Mouse (Mus musculus): Measurements from ENCODE around the gene Hoxc5. TPM values are rescaled to one million over a fixed set of nuclear protein-coding genes. Genes with fewer than 3 reads are reported as not detected.
A peak's percentile ranks its signal among the peaks of the same experiment; 100 is the strongest.

Gene Hoxc5
- polyA plus RNA-seq, 1 experiment from 2014 or later = 3.9 TPM

DNA sequence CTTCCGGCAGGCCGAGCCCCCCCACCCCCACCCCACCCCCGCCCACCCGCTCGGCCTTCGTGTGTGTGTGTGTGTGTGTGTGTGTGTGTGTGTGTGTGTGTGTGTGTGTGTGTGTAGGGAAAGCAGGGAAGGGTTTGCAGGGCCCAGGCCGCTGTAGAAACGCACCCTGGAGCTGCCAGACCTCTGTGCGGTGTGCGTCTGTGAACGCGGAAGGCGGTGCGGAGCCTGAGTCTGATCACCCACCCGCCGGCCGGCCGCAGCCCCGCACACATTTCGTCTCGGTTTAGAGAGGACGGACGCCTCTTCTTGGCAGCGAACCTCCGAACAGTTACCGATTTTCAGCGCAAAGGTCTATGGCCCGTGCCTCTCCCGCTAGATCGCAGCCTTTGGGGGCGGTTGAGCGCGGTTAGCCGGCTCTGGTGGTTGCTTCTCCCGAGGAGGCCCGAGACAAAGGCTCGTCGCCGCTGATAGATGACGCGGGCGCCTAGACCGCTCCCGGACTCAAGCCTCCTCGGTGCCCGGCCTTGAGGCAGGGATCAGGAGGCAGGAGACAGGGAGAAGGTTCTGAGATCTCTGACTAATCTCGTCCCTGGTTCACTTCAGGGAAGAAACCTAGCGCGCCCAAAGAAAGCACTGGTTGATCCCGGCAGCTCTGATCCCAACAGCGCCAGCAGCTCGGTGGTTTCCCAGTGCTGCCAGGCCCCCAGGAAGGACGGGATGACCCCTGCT lies 24.3 kb upstream of the Hoxc5 start:
- H3K27ac ChIP-seq (ENCODE audit: low read depth, low read length) = no peak overlapping the region
- no peaks in the 10 kb centered on the region for H3K4me1 ChIP-seq (replicated peaks; ENCODE audit: control insufficient read depth, insufficient read depth, low read length)
- TF ChIP-seq CTCF (IDR thresholded peaks at IDR 0.05; ENCODE audit: low read depth) = peak; percentile 52; the same call in 1 of the 2 replicates
- peak overlapping the region; percentile 37 for H3K4me2 ChIP-seq (replicated peaks; ENCODE audit: low read depth)
- H3K9me3 ChIP-seq (ENCODE audit: control insufficient read depth) = no peaks in the 10 kb centered on the region
- H3K9ac ChIP-seq (ENCODE audit: low read depth, low read length) = no peak overlapping the region
- under 1% methylated on average over 50 of the region's 53 CpGs for WGBS
- H3K36me3 ChIP-seq (ENCODE audit: control insufficient read depth, insufficient read depth) = no peaks in the 10 kb centered on the region
- H3K4me3 ChIP-seq (ENCODE audit: low read depth, low read length) = 0 out of 2 replicates have a peak overlapping the region, but pooled peaks have one; percentile 11
- peaks cover 99% of the 10 kb centered on the region for H3K27me3 ChIP-seq (replicated peaks; ENCODE audit: control insufficient read depth, insufficient read depth, low read length)
- ATAC-seq = no peak

DNA sequence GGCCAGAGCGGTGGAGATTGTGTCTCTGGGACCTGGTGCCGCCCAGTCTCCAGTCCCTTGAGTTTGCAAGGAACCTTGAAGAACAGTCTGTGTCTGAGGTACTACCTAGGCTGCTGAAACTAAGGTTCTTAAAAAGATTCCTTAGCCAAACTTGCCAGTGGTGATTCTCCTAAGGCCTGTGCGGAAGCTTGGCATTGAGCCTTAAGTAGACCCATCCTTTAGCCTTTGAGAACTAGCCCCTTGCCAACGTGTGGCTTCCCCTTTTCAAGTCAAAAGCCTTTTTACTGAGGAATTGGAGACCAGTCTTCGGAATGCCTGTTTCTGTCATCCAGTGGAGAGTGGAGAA lies 23.8 kb upstream of the Hoxc5 start:
- Histone ChIP-seq H3K36me3 (ENCODE audit: control insufficient read depth, insufficient read depth) (no peaks in the 10 kb centered on the region), H3K4me1 (replicated peaks; ENCODE audit: control insufficient read depth, insufficient read depth, low read length) (no peaks in the 10 kb centered on the region), H3K4me3 (ENCODE audit: low read depth, low read length) (no peak overlapping the region), H3K27ac (ENCODE audit: low read depth, low read length) (no peak overlapping the region), H3K4me2 (replicated peaks; ENCODE audit: low read depth) (0 out of 2 replicates have a peak overlapping the region, but pooled peaks have one; percentile 37), H3K9ac (ENCODE audit: low read depth, low read length) (no peak overlapping the region), H3K27me3 (replicated peaks; ENCODE audit: control insufficient read depth, insufficient read depth, low read length) (peaks cover 99% of the 10 kb centered on the region), H3K9me3 (ENCODE audit: control insufficient read depth) (no peaks in the 10 kb centered on the region)
- no peak; the same call in 1 of the 2 replicates for TF ChIP-seq CTCF (IDR thresholded peaks at IDR 0.05; ENCODE audit: low read depth)
- no peak for ATAC-seq
- 5% methylated on average over 5 of the region's 5 CpGs for WGBS

DNA sequence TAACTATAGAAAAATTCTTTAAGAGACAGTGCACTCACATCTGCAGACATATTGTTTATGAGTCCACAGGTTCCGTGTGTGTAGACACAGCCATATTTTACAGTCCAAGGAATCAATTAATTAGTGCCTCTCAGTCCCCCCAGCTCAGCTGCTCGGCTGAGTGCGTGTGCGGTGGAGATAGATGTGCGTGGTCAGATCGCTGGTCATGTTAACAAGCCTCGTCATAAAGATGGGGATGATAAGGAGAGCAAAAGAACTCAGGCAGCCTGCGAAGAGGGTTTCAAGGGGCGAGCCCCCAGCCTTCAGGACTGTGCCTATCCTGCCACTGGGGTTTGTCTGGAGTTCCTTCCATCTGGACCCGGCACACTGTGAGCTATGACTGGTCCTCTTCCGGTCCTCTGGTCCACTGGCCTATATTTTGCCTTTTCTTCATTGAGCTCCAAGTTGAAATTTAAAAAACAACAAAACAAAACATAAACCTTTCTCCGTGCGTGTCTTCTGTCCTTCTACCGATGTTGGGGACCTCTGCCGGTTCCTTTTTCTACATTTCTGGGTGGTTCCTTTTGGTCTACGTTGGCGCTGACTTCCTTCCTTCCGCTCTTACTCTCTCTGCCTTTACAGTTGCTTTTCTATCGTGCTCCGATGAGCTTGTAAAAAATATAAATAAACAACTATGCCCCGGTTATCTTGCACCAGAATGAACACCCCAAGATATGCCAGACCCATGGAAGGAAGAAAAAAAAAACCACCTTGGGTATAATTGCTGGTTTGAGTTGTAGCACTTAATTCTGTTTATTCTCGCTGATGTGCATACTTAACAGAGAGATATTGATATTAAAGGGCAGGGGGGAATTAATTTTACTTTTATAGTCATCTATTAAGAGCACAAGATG lies 21.8 kb upstream of the Hoxc5 start:
- H3K4me2 ChIP-seq (replicated peaks; ENCODE audit: low read depth) = no peak overlapping the region
- no peak overlapping the region for H3K4me3 ChIP-seq (ENCODE audit: low read depth, low read length)
- H3K4me1 ChIP-seq (replicated peaks; ENCODE audit: control insufficient read depth, insufficient read depth, low read length) = no peaks in the 10 kb centered on the region
- ATAC-seq = no peak
- TF ChIP-seq CTCF (IDR thresholded peaks at IDR 0.05; ENCODE audit: low read depth) = no peak
- 13% methylated on average over 22 of the region's 22 CpGs for WGBS
- H3K9me3 ChIP-seq (ENCODE audit: control insufficient read depth) = no peaks in the 10 kb centered on the region
- no peak overlapping the region for H3K27ac ChIP-seq (ENCODE audit: low read depth, low read length)
- no peak overlapping the region for H3K9ac ChIP-seq (ENCODE audit: low read depth, low read length)
- H3K27me3 ChIP-seq (replicated peaks; ENCODE audit: control insufficient read depth, insufficient read depth, low read length) = peaks cover 99% of the 10 kb centered on the region
- H3K36me3 ChIP-seq (ENCODE audit: control insufficient read depth, insufficient read depth) = no peaks in the 10 kb centered on the region

DNA sequence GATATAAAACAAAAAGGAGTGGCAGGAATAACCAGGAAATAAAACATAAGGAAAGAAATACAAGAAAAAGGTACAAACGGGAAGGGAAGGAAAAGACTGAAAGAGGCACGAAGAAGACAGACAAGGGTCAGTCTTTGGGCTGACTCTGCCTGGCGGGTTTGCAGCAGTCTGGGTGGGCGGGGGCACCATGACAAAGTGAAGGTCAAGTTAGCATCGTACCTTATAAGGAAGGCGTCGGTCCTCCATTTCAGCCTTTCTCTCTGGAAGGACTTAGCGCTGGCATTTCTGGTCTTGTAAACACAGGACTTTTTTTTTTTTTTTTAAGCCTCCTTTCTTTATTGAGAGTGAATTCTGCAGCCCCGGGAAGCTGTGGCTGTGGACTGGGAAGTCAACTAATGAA lies 20.0 kb upstream of the Hoxc5 start:
- H3K4me3 ChIP-seq (ENCODE audit: low read depth, low read length) = no peak overlapping the region
- no peaks in the 10 kb centered on the region for H3K4me1 ChIP-seq (replicated peaks; ENCODE audit: control insufficient read depth, insufficient read depth, low read length)
- H3K36me3 ChIP-seq (ENCODE audit: control insufficient read depth, insufficient read depth) = no peaks in the 10 kb centered on the region
- ATAC-seq = no peak
- no peak overlapping the region for H3K27ac ChIP-seq (ENCODE audit: low read depth, low read length)
- WGBS = 4% methylated on average over 9 of the region's 9 CpGs
- no peaks in the 10 kb centered on the region for H3K9me3 ChIP-seq (ENCODE audit: control insufficient read depth)
- peaks cover 98% of the 10 kb centered on the region for H3K27me3 ChIP-seq (replicated peaks; ENCODE audit: control insufficient read depth, insufficient read depth, low read length)
- no peak overlapping the region for H3K4me2 ChIP-seq (replicated peaks; ENCODE audit: low read depth)
- no peak overlapping the region for H3K9ac ChIP-seq (ENCODE audit: low read depth, low read length)
- no peak for TF ChIP-seq CTCF (IDR thresholded peaks at IDR 0.05; ENCODE audit: low read depth)

DNA sequence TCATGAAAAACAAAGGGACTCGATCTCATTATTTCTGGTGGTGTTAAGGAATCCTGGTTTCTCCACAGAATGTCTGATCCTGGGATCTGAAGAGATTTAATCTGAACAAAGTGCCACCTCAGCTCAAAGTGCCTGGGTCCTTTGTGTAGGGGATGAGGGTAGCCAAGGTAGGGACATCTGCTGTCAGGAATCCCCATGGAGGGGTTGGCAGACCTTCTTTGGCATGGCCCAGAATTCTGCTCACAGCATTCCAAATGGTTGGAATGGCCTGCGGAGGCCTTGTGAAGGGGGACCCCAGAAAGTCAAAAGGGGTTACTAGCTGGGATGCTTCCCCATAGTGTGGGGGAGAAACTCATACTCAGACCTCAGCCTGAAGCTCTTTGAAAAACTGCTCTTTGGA lies 18.4 kb upstream of the Hoxc5 start:
- Histone ChIP-seq H3K4me1 (replicated peaks; ENCODE audit: control insufficient read depth, insufficient read depth, low read length) (no peaks in the 10 kb centered on the region), H3K27ac (ENCODE audit: low read depth, low read length) (no peak overlapping the region), H3K36me3 (ENCODE audit: control insufficient read depth, insufficient read depth) (no peaks in the 10 kb centered on the region), H3K9me3 (ENCODE audit: control insufficient read depth) (no peaks in the 10 kb centered on the region), H3K4me3 (ENCODE audit: low read depth, low read length) (no peak overlapping the region), H3K4me2 (replicated peaks; ENCODE audit: low read depth) (no peak overlapping the region), H3K9ac (ENCODE audit: low read depth, low read length) (no peak overlapping the region), H3K27me3 (replicated peaks; ENCODE audit: control insufficient read depth, insufficient read depth, low read length) (peaks cover 98% of the 10 kb centered on the region)
- TF ChIP-seq CTCF (IDR thresholded peaks at IDR 0.05; ENCODE audit: low read depth) = no peak
- WGBS = 22% methylated on average over 2 of the region's 2 CpGs
- no peak for ATAC-seq

DNA sequence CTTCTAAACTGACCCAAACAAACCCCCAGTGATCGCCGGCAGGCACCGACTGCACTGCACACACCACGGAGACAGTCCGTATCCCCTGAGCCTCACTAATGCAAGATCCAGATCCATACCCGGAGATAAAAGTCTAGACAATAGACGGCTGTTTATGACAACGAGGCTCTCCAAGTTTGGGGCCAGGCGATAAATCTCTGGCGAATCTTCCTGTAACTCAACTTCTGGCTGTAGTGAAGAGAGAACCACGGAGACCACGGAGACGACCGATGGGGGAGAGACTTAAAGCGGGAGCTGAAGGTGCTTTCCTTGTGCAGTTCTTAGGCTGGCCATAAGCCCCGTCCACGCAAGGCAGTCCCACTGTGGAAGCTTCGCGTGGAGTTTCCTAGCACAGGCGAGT lies 17.5 kb upstream of the Hoxc5 start:
- H3K4me2 ChIP-seq (replicated peaks; ENCODE audit: low read depth) = no peak overlapping the region
- no peak for ATAC-seq
- no peak overlapping the region for H3K4me3 ChIP-seq (ENCODE audit: low read depth, low read length)
- 2% methylated on average over 20 of the region's 20 CpGs for WGBS
- no peak for TF ChIP-seq CTCF (IDR thresholded peaks at IDR 0.05; ENCODE audit: low read depth)
- H3K27ac ChIP-seq (ENCODE audit: low read depth, low read length) = no peak overlapping the region
- no peaks in the 10 kb centered on the region for H3K36me3 ChIP-seq (ENCODE audit: control insufficient read depth, insufficient read depth)
- H3K27me3 ChIP-seq (replicated peaks; ENCODE audit: control insufficient read depth, insufficient read depth, low read length) = peaks cover 98% of the 10 kb centered on the region
- H3K4me1 ChIP-seq (replicated peaks; ENCODE audit: control insufficient read depth, insufficient read depth, low read length) = no peaks in the 10 kb centered on the region
- no peaks in the 10 kb centered on the region for H3K9me3 ChIP-seq (ENCODE audit: control insufficient read depth)
- no peak overlapping the region for H3K9ac ChIP-seq (ENCODE audit: low read depth, low read length)

Measured in intestine, postnatal 0 days (tissue).